Mouse (Mus musculus) erythroblast, adult 5-6 weeks (primary cell): ENCODE measurements around the gene Pkmyt1. TPM values are rescaled to one million over a fixed set of nuclear protein-coding genes. Genes with fewer than 3 reads are reported as not detected.

Source experiments
- ATAC-seq: replicated peaks from 2 replicates; pipeline ENCODE4 v1.8.0; 2016; ENCODE audit warnings: moderate number of reproducible peaks, mild to moderate bottlenecking, moderate TSS enrichment, inconsistent platforms; ENCODE audit not compliant: poor library complexity, low FRiP score, severe bottlenecking
- total RNA-seq, 2 experiments: library from RNA; stranded (forward) in 1 of 2; stranded (reverse) in 1 of 2; fragments of 150-400 nt in 1 of 2; fragments of 200-764, 138-1000 nt in 1 of 2; gene quantifications; 2 replicates each; pipeline versions ENCODE4 v1.2.3 to v1.2.4; 2015 to 2017; ENCODE audit warnings: low replicate concordance in 2 of 2

Gene Pkmyt1
- total RNA-seq, 2 experiments from 2014 or later: 7.3 to 10.0 TPM

DNA sequence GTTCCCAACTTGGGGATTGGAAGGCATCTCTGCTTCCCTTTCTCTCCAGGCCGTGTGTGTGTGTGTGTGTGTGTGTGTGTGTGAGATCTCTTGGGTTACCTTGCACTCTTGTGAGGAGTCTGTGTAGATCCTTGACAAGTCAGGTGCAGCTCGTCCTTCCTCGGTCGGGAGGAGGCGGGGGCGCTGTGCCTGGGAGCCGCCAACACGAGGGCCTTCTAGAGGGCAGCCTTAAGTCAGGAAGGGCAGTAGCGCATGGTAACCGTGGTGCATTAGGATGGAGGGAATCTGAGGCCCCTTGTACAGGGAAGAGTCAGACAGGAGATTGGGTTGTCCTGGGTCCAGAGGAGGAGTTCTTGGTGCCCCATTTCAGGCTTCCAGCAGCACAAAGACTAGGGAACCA is 50.1 kb downstream of the Pkmyt1 start:
- ATAC-seq: no peak

DNA sequence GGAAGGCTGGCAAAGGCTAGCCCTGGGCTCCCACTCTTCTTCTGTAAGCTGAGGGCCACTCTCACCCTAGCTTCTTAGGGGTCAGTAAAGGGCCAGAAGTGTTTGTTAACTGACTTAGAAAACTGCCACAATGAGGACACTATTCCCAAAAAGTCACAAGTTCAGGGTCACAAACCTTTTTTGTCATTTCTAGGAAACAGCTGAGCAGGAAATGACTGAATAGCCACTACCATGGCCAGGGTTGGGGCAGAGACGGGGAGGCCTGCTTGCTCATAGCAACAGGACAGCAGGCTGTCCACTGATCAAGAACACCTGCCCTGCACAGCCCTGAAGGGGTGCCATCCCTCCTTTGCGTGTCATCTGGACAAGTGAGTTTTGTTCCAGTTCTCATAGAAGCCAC is 51.0 kb downstream of the Pkmyt1 start:
- ATAC-seq: no peak

DNA sequence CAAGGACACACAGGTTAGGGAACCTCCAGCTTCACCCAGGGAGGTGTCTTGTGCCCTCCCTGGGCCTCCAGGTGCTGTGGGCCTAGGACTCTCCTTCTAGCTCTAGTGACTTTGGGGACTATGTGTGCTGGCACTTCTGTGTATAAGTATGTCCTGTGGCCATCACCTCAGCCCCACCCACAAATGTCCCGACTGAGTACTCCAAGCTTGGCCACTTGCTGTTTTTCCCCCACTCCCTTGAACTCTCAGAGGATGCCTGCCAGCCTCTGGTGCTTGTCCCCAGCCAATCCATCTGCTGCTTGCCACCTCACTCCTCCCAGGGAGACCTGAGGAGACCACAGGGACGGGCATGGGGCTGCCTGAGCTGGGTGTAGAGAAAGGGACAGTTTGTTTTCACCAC is 52.3 kb downstream of the Pkmyt1 start:
- ATAC-seq: no peak

- no peak for ATAC-seq
These were observed 57.2 kb downstream of the Pkmyt1 start for GRCm38 (mm10) chr17:23783352-23783751.

GRCm38 (mm10) chr17:23785561-23786471 is 59.7 kb downstream of the Pkmyt1 start, which contains the start of gene Flywch2:
Gene Flywch2, minus strand, starts transcription at chr17:23786081.
- peak; percentile 78 for ATAC-seq

Other genes with a start within 250 kb of the Pkmyt1 start
- not detected in 2 replicates for gene Vmn2r117, start 246.6 kb upstream of the Pkmyt1 start, total RNA-seq (2015; ENCODE audit: low replicate concordance)
- not detected in 2 replicates for gene Vmn2r117, start 246.6 kb upstream of the Pkmyt1 start, total RNA-seq (2017; ENCODE audit: low replicate concordance)
- gene Zfp213, start 162.1 kb upstream of the Pkmyt1 start, total RNA-seq (2015; ENCODE audit: low replicate concordance): 1.7 and 2.5 TPM in 2 replicates
- 0.34 and 2.5 TPM in 2 replicates for gene Zfp213, start 162.1 kb upstream of the Pkmyt1 start, total RNA-seq (2017; ENCODE audit: low replicate concordance)
- gene Zfp13, start 126.8 kb upstream of the Pkmyt1 start, total RNA-seq (2015; ENCODE audit: low replicate concordance): not detected in 2 replicates
- gene Zfp13, start 126.8 kb upstream of the Pkmyt1 start, total RNA-seq (2017; ENCODE audit: low replicate concordance): not detected in 2 replicates
- not detected in 2 replicates for gene Zscan10, start 125.5 kb upstream of the Pkmyt1 start, total RNA-seq (2015; ENCODE audit: low replicate concordance)
- not detected in 2 replicates for gene Zscan10, start 125.5 kb upstream of the Pkmyt1 start, total RNA-seq (2017; ENCODE audit: low replicate concordance)
- gene Mmp25, start 81.1 kb upstream of the Pkmyt1 start, total RNA-seq (2015; ENCODE audit: low replicate concordance): 11.1 and 11.9 TPM in 2 replicates
- 3.1 and 4.0 TPM in 2 replicates for gene Mmp25, start 81.1 kb upstream of the Pkmyt1 start, total RNA-seq (2017; ENCODE audit: low replicate concordance)
- gene Bicdl2, start 65.8 kb upstream of the Pkmyt1 start, total RNA-seq (2015; ENCODE audit: low replicate concordance): not detected in 2 replicates
- gene Bicdl2, start 65.8 kb upstream of the Pkmyt1 start, total RNA-seq (2017; ENCODE audit: low replicate concordance): not detected in 2 replicates
- gene Hcfc1r1, start 52.7 kb upstream of the Pkmyt1 start, total RNA-seq (2015; ENCODE audit: low replicate concordance): 8.6 and 28.0 TPM in 2 replicates
- gene Hcfc1r1, start 52.7 kb upstream of the Pkmyt1 start, total RNA-seq (2017; ENCODE audit: low replicate concordance): 4.3 and 12.1 TPM in 2 replicates
- gene Thoc6, start 52.5 kb upstream of the Pkmyt1 start, total RNA-seq (2015; ENCODE audit: low replicate concordance): 7.3 and 21.5 TPM in 2 replicates
- gene Thoc6, start 52.5 kb upstream of the Pkmyt1 start, total RNA-seq (2017; ENCODE audit: low replicate concordance): 5.4 and 5.7 TPM in 2 replicates
- gene Tnfrsf12a, start 48.9 kb upstream of the Pkmyt1 start, total RNA-seq (2015; ENCODE audit: low replicate concordance): not detected in 2 replicates
- 2.0 TPM in 1 of 2 replicates, not detected in the other for gene Tnfrsf12a, start 48.9 kb upstream of the Pkmyt1 start, total RNA-seq (2017; ENCODE audit: low replicate concordance)
- not detected in 2 replicates for gene Cldn6, start 47.1 kb upstream of the Pkmyt1 start, total RNA-seq (2015; ENCODE audit: low replicate concordance)
- gene Cldn6, start 47.1 kb upstream of the Pkmyt1 start, total RNA-seq (2017; ENCODE audit: low replicate concordance): not detected in 2 replicates
- not detected in 2 replicates for gene Cldn9, start 42.3 kb upstream of the Pkmyt1 start, total RNA-seq (2015; ENCODE audit: low replicate concordance)
- not detected in 2 replicates for gene Cldn9, start 42.3 kb upstream of the Pkmyt1 start, total RNA-seq (2017; ENCODE audit: low replicate concordance)
- not detected in 2 replicates for gene 1520401A03Rik, start 3.6 kb upstream of the Pkmyt1 start, total RNA-seq (2015; ENCODE audit: low replicate concordance)
- gene 1520401A03Rik, start 3.6 kb upstream of the Pkmyt1 start, total RNA-seq (2017; ENCODE audit: low replicate concordance): not detected in 2 replicates
- 1.2 TPM in 1 of 2 replicates, not detected in the other for gene Paqr4, start 14.5 kb downstream of the Pkmyt1 start, total RNA-seq (2015; ENCODE audit: low replicate concordance)
- gene Paqr4, start 14.5 kb downstream of the Pkmyt1 start, total RNA-seq (2017; ENCODE audit: low replicate concordance): 1.4 and 4.3 TPM in 2 replicates
- gene Kremen2, start 19.5 kb downstream of the Pkmyt1 start, total RNA-seq (2015; ENCODE audit: low replicate concordance): not detected in 2 replicates
- not detected in 2 replicates for gene Kremen2, start 19.5 kb downstream of the Pkmyt1 start, total RNA-seq (2017; ENCODE audit: low replicate concordance)
- gene Flywch1, start 45.3 kb downstream of the Pkmyt1 start, total RNA-seq (2015; ENCODE audit: low replicate concordance): 2.1 and 2.3 TPM in 2 replicates
- gene Flywch1, start 45.3 kb downstream of the Pkmyt1 start, total RNA-seq (2017; ENCODE audit: low replicate concordance): 3.8 and 4.7 TPM in 2 replicates
- not detected in 2 replicates for gene Flywch2, start 59.7 kb downstream of the Pkmyt1 start, total RNA-seq (2015; ENCODE audit: low replicate concordance)
- gene Flywch2, start 59.7 kb downstream of the Pkmyt1 start, total RNA-seq (2017; ENCODE audit: low replicate concordance): not detected in 2 replicates
- 188 and 291 TPM in 2 replicates for gene Srrm2, start 64.2 kb downstream of the Pkmyt1 start, total RNA-seq (2015; ENCODE audit: low replicate concordance)
- 169 and 183 TPM in 2 replicates for gene Srrm2, start 64.2 kb downstream of the Pkmyt1 start, total RNA-seq (2017; ENCODE audit: low replicate concordance)
- 94.3 and 118 TPM in 2 replicates for gene Elob, start 102.8 kb downstream of the Pkmyt1 start, total RNA-seq (2015; ENCODE audit: low replicate concordance)
- 33.2 and 50.0 TPM in 2 replicates for gene Elob, start 102.8 kb downstream of the Pkmyt1 start, total RNA-seq (2017; ENCODE audit: low replicate concordance)
- not detected in 2 replicates for gene Prss33, start 109.7 kb downstream of the Pkmyt1 start, total RNA-seq (2015; ENCODE audit: low replicate concordance)
- not detected in 2 replicates for gene Prss33, start 109.7 kb downstream of the Pkmyt1 start, total RNA-seq (2017; ENCODE audit: low replicate concordance)
- gene Prss32, start 117.5 kb downstream of the Pkmyt1 start, total RNA-seq (2015; ENCODE audit: low replicate concordance): not detected in 2 replicates
- gene Prss32, start 117.5 kb downstream of the Pkmyt1 start, total RNA-seq (2017; ENCODE audit: low replicate concordance): not detected in 2 replicates
- not detected in 2 replicates for gene Prss41, start 117.8 kb downstream of the Pkmyt1 start, total RNA-seq (2015; ENCODE audit: low replicate concordance)
- gene Prss41, start 117.8 kb downstream of the Pkmyt1 start, total RNA-seq (2017; ENCODE audit: low replicate concordance): not detected in 2 replicates
- gene Prss21, start 141.7 kb downstream of the Pkmyt1 start, total RNA-seq (2015; ENCODE audit: low replicate concordance): not detected in 2 replicates
- gene Prss21, start 141.7 kb downstream of the Pkmyt1 start, total RNA-seq (2017; ENCODE audit: low replicate concordance): not detected in 2 replicates
- not detected in 2 replicates for gene Dcpp1, start 154.5 kb downstream of the Pkmyt1 start, total RNA-seq (2015; ENCODE audit: low replicate concordance)
- gene Dcpp1, start 154.5 kb downstream of the Pkmyt1 start, total RNA-seq (2017; ENCODE audit: low replicate concordance): not detected in 2 replicates
- not detected in 2 replicates for gene Dcpp2, start 154.5 kb downstream of the Pkmyt1 start, total RNA-seq (2015; ENCODE audit: low replicate concordance)
- not detected in 2 replicates for gene Dcpp2, start 154.5 kb downstream of the Pkmyt1 start, total RNA-seq (2017; ENCODE audit: low replicate concordance)
- gene Dcpp3, start 191.1 kb downstream of the Pkmyt1 start, total RNA-seq (2015; ENCODE audit: low replicate concordance): not detected in 2 replicates
- not detected in 2 replicates for gene Dcpp3, start 191.1 kb downstream of the Pkmyt1 start, total RNA-seq (2017; ENCODE audit: low replicate concordance)
- not detected in 2 replicates for gene Sbp, start 215.3 kb downstream of the Pkmyt1 start, total RNA-seq (2015; ENCODE audit: low replicate concordance)
- gene Sbp, start 215.3 kb downstream of the Pkmyt1 start, total RNA-seq (2017; ENCODE audit: low replicate concordance): not detected in 2 replicates
- not detected in 2 replicates for gene Sbpl, start 228.9 kb downstream of the Pkmyt1 start, total RNA-seq (2015; ENCODE audit: low replicate concordance)
- not detected in 2 replicates for gene Sbpl, start 228.9 kb downstream of the Pkmyt1 start, total RNA-seq (2017; ENCODE audit: low replicate concordance)